Mouse (Mus musculus): ENCODE results near the gene Fam174b. TPM values are rescaled to one million over a fixed set of nuclear protein-coding genes. Genes with fewer than 3 reads are reported as not detected.

The Fam174b gene
- total RNA-seq (2021), result 1 to 10 TPM; 2.4 to 3.3 TPM
- long read RNA-seq, experiment 1, transcript Fam174b-201 (3 exons, 2,683 nt), result major isoform, 5 of 6 reads
- long read RNA-seq, experiment 1, partial matches to known transcripts, result 0 of 6 reads
- long read RNA-seq, experiment 1, other reads (novel, unspliced or antisense), result 1 of 6 reads
- long read RNA-seq, experiment 2, partial matches to known transcripts, result 0 of 4 reads
- long read RNA-seq, experiment 2, other reads (novel, unspliced or antisense), result 0 of 4 reads

GRCm38 (mm10) chr7:73740111-73741035 lies at the start of gene Fam174b:
Gene Fam174b (plus strand): TSS chr7:73740302.
- DNase-seq, result peak; percentile 42

GRCm38 (mm10) chr7:73697092-73697491 lies 43.0 kb upstream of the Fam174b start:
- no peak for DNase-seq

GRCm38 (mm10) chr7:73704305-73704704 lies 35.8 kb upstream of the Fam174b start:
- DNase-seq, result no peak

GRCm38 (mm10) chr7:73713506-73713905 lies 26.6 kb upstream of the Fam174b start:
- no peak for DNase-seq

- DNase-seq, result peak; percentile 60
Observed at GRCm38 (mm10) chr7:73715928-73716749, 24.0 kb upstream of the Fam174b start.

- no peak for DNase-seq
Observed at GRCm38 (mm10) chr7:73716841-73717240, 23.3 kb upstream of the Fam174b start.

- DNase-seq, result no peak
Observed at GRCm38 (mm10) chr7:73718031-73718430, 22.1 kb upstream of the Fam174b start.

GRCm38 (mm10) chr7:73718497-73719007 lies 21.6 kb upstream of the Fam174b start:
- no peak for DNase-seq

GRCm38 (mm10) chr7:73721046-73721445 lies 19.1 kb upstream of the Fam174b start:
- no peak for DNase-seq

GRCm38 (mm10) chr7:73721764-73722163 lies 18.3 kb upstream of the Fam174b start:
- DNase-seq, result no peak

GRCm38 (mm10) chr7:73729913-73730312 lies 10.2 kb upstream of the Fam174b start:
- DNase-seq, result no peak

GRCm38 (mm10) chr7:73730430-73731022 lies 9.6 kb upstream of the Fam174b start:
- no peak for DNase-seq

- no peak for DNase-seq
Observed at GRCm38 (mm10) chr7:73736046-73736445, 4.1 kb upstream of the Fam174b start.

GRCm38 (mm10) chr7:73741392-73741791 lies 1.3 kb downstream of the Fam174b start:
- no peak for DNase-seq

- no peak for DNase-seq
Observed at GRCm38 (mm10) chr7:73741841-73742240, 1.7 kb downstream of the Fam174b start.

- no peak for DNase-seq
Observed at GRCm38 (mm10) chr7:73743144-73743543, 3.0 kb downstream of the Fam174b start.

- no peak for DNase-seq
Observed at GRCm38 (mm10) chr7:73743831-73744370, 3.8 kb downstream of the Fam174b start.

GRCm38 (mm10) chr7:73745903-73746302 lies 5.8 kb downstream of the Fam174b start:
- peak; percentile 37 for DNase-seq

GRCm38 (mm10) chr7:73746836-73747235 lies 6.7 kb downstream of the Fam174b start:
- DNase-seq, result no peak

- DNase-seq, result no peak
Observed at GRCm38 (mm10) chr7:73747531-73747930, 7.4 kb downstream of the Fam174b start.

- no peak for DNase-seq
Observed at GRCm38 (mm10) chr7:73748437-73749108, 8.5 kb downstream of the Fam174b start.

Data from gastrocnemius, postnatal 25 days (tissue).